Mouse (Mus musculus): Measurements from ENCODE around the gene Zp2. TPM values are rescaled to one million over a fixed set of nuclear protein-coding genes. Genes with fewer than 3 reads are reported as not detected.

The Zp2 gene
- polyA plus RNA-seq, 1 experiment = not detected

- no peaks in the 10 kb centered on the region for H3K27me3 ChIP-seq (ENCODE audit: control insufficient read depth, insufficient read depth, low read length)
- H3K36me3 ChIP-seq (ENCODE audit: control insufficient read depth, insufficient read depth, low read length) = no peaks in the 10 kb centered on the region
- H3K4me3 ChIP-seq (ENCODE audit: control insufficient read depth, low read depth, low read length) = no peak overlapping the region
- no peak for TF ChIP-seq POLR2A (IDR thresholded peaks at IDR 0.05; ENCODE audit: control insufficient read depth, low read depth, low read length)
- TF ChIP-seq CTCF (IDR thresholded peaks at IDR 0.05; ENCODE audit: control insufficient read depth, insufficient read depth, insufficient replicate concordance, low read depth, low read length) = no peak
- H3K4me1 ChIP-seq (ENCODE audit: control insufficient read depth, insufficient read depth, low read length) = no peaks in the 10 kb centered on the region
- no peak overlapping the region for H3K27ac ChIP-seq (ENCODE audit: control insufficient read depth, insufficient read depth, low read depth, low read length)
These were observed 18.6 kb upstream of the Zp2 start for GRCm38 (mm10) chr7:120163581-120164251.

- Histone ChIP-seq H3K4me3 (ENCODE audit: control insufficient read depth, low read depth, low read length) (no peak overlapping the region), H3K36me3 (ENCODE audit: control insufficient read depth, insufficient read depth, low read length) (no peaks in the 10 kb centered on the region), H3K27ac (ENCODE audit: control insufficient read depth, insufficient read depth, low read depth, low read length) (no peak overlapping the region), H3K27me3 (ENCODE audit: control insufficient read depth, insufficient read depth, low read length) (no peaks in the 10 kb centered on the region), H3K4me1 (ENCODE audit: control insufficient read depth, insufficient read depth, low read length) (no peaks in the 10 kb centered on the region)
- no peak for TF ChIP-seq POLR2A (IDR thresholded peaks at IDR 0.05; ENCODE audit: control insufficient read depth, low read depth, low read length)
- no peak for TF ChIP-seq CTCF (IDR thresholded peaks at IDR 0.05; ENCODE audit: control insufficient read depth, insufficient read depth, insufficient replicate concordance, low read depth, low read length)
These were observed 13.1 kb upstream of the Zp2 start for GRCm38 (mm10) chr7:120158121-120158613.

DNA sequence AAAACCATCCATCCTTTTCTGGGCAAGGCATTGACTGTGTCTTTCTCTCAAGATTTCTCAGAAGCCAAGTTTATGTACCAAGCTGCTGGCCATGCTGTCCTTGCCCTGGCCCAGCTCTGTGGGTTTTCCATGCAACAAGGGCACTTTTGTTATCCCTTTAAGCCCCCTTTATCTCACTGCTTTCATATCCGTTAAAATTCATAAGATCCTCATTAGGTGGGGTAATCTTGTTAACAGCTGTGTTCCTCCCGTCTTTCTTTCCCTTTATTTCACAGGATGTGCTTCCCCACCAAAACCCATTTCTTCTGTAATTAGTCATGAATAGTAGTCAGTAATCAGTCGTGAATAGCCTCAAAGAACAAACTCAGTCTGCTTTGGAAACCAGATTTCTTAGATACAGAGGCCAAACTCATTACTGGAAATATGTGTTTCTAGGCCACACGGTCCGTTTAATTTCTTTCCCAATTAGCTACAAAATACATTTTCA, 12.5 kb upstream of the Zp2 start:
- no peaks in the 10 kb centered on the region for H3K27me3 ChIP-seq (ENCODE audit: control insufficient read depth, insufficient read depth, low read length)
- H3K4me1 ChIP-seq (ENCODE audit: control insufficient read depth, insufficient read depth, low read length) = no peaks in the 10 kb centered on the region
- no peak overlapping the region for H3K27ac ChIP-seq (ENCODE audit: control insufficient read depth, insufficient read depth, low read depth, low read length)
- H3K4me3 ChIP-seq (ENCODE audit: control insufficient read depth, low read depth, low read length) = no peak overlapping the region
- no peaks in the 10 kb centered on the region for H3K36me3 ChIP-seq (ENCODE audit: control insufficient read depth, insufficient read depth, low read length)
- TF ChIP-seq POLR2A (IDR thresholded peaks at IDR 0.05; ENCODE audit: control insufficient read depth, low read depth, low read length) = no peak
- no peak for TF ChIP-seq CTCF (IDR thresholded peaks at IDR 0.05; ENCODE audit: control insufficient read depth, insufficient read depth, insufficient replicate concordance, low read depth, low read length)

- H3K36me3 ChIP-seq (ENCODE audit: control insufficient read depth, insufficient read depth, low read length) = no peaks in the 10 kb centered on the region
- H3K4me3 ChIP-seq (ENCODE audit: control insufficient read depth, low read depth, low read length) = no peak overlapping the region; the same call in 1 of the 2 replicates
- no peak for TF ChIP-seq CTCF (IDR thresholded peaks at IDR 0.05; ENCODE audit: control insufficient read depth, insufficient read depth, insufficient replicate concordance, low read depth, low read length)
- no peak for TF ChIP-seq POLR2A (IDR thresholded peaks at IDR 0.05; ENCODE audit: control insufficient read depth, low read depth, low read length)
- H3K27ac ChIP-seq (ENCODE audit: control insufficient read depth, insufficient read depth, low read depth, low read length) = no peak overlapping the region
- no peaks in the 10 kb centered on the region for H3K4me1 ChIP-seq (ENCODE audit: control insufficient read depth, insufficient read depth, low read length)
- H3K27me3 ChIP-seq (ENCODE audit: control insufficient read depth, insufficient read depth, low read length) = no peaks in the 10 kb centered on the region
These were observed 11.8 kb upstream of the Zp2 start for GRCm38 (mm10) chr7:120156841-120157409.

DNA sequence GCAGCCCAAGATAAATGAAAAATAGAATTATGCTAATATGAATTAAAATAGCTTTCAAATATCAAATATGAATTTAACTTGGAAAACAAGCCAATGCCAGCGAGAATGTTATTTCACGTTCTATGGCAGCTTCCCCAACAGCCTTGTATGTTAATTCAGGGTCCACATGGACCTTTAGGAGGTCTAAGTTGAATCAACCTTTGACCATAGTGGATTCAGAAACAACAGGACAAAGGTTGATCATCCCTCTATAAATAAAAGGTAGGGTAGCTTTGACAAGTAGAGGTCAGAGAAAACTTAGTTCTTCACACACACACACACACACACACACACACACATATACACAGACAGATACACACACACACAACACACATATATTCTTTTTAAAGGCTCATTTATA, 5.8 kb upstream of the Zp2 start:
- no peaks in the 10 kb centered on the region for H3K27me3 ChIP-seq (ENCODE audit: control insufficient read depth, insufficient read depth, low read length)
- H3K36me3 ChIP-seq (ENCODE audit: control insufficient read depth, insufficient read depth, low read length) = no peaks in the 10 kb centered on the region
- no peak overlapping the region for H3K27ac ChIP-seq (ENCODE audit: control insufficient read depth, insufficient read depth, low read depth, low read length)
- H3K4me3 ChIP-seq (ENCODE audit: control insufficient read depth, low read depth, low read length) = no peak overlapping the region
- H3K4me1 ChIP-seq (ENCODE audit: control insufficient read depth, insufficient read depth, low read length) = no peaks in the 10 kb centered on the region
- no peak for TF ChIP-seq POLR2A (IDR thresholded peaks at IDR 0.05; ENCODE audit: control insufficient read depth, low read depth, low read length)
- TF ChIP-seq CTCF (IDR thresholded peaks at IDR 0.05; ENCODE audit: control insufficient read depth, insufficient read depth, insufficient replicate concordance, low read depth, low read length) = no peak

- Histone ChIP-seq H3K36me3 (ENCODE audit: control insufficient read depth, insufficient read depth, low read length) (no peaks in the 10 kb centered on the region), H3K27me3 (ENCODE audit: control insufficient read depth, insufficient read depth, low read length) (no peaks in the 10 kb centered on the region), H3K4me3 (ENCODE audit: control insufficient read depth, low read depth, low read length) (no peak overlapping the region), H3K4me1 (ENCODE audit: control insufficient read depth, insufficient read depth, low read length) (no peaks in the 10 kb centered on the region; the same call in 1 of the 2 replicates), H3K27ac (ENCODE audit: control insufficient read depth, insufficient read depth, low read depth, low read length) (no peak overlapping the region)
- TF ChIP-seq CTCF (IDR thresholded peaks at IDR 0.05; ENCODE audit: control insufficient read depth, insufficient read depth, insufficient replicate concordance, low read depth, low read length) = no peak
- no peak for TF ChIP-seq POLR2A (IDR thresholded peaks at IDR 0.05; ENCODE audit: control insufficient read depth, low read depth, low read length)
These were observed 5.2 kb upstream of the Zp2 start for GRCm38 (mm10) chr7:120150257-120150656.

- Histone ChIP-seq H3K27ac (ENCODE audit: control insufficient read depth, insufficient read depth, low read depth, low read length) (no peak overlapping the region), H3K4me3 (ENCODE audit: control insufficient read depth, low read depth, low read length) (no peak overlapping the region), H3K4me1 (ENCODE audit: control insufficient read depth, insufficient read depth, low read length) (no peaks in the 10 kb centered on the region; the same call in 1 of the 2 replicates), H3K36me3 (ENCODE audit: control insufficient read depth, insufficient read depth, low read length) (no peaks in the 10 kb centered on the region), H3K27me3 (ENCODE audit: control insufficient read depth, insufficient read depth, low read length) (no peaks in the 10 kb centered on the region)
- no peak for TF ChIP-seq POLR2A (IDR thresholded peaks at IDR 0.05; ENCODE audit: control insufficient read depth, low read depth, low read length)
- TF ChIP-seq CTCF (IDR thresholded peaks at IDR 0.05; ENCODE audit: control insufficient read depth, insufficient read depth, insufficient replicate concordance, low read depth, low read length) = no peak
These were observed 2.3 kb downstream of the Zp2 start for GRCm38 (mm10) chr7:120142743-120143142.

Data from testis, adult 2 months (tissue).